Mouse (Mus musculus) stomach, postnatal 0 days (tissue): ENCODE measurements around the gene Tmem120b.

Experiments used
- CTCF ChIP-seq: IDR thresholded peaks from 2 replicates; pipeline ENCODE4 v1.5.1; 2016; ENCODE audit warnings: antibody characterized with exemption, low read depth, mild to moderate bottlenecking, moderate library complexity
- EP300 ChIP-seq: optimal IDR thresholded peaks from 2 replicates; pipeline ENCODE3; 2016; ENCODE audit warnings: antibody characterized with exemption

GRCm38 (mm10) chr5:123063141-123063540, 5.1 kb upstream of the Tmem120b start:
- no peak; the same call in 1 of the 2 replicates for TF ChIP-seq CTCF
- no peak for TF ChIP-seq EP300
